Mouse (Mus musculus) embryo, embryonic 11 days (tissue): Measurements from ENCODE around the gene Kcnj12.

Source experiments
- DNase-seq: peaks from one replicate; pipeline ENCODE4 v3.0.0-alpha.2; 2015

Gene Kcnj12

DNA sequence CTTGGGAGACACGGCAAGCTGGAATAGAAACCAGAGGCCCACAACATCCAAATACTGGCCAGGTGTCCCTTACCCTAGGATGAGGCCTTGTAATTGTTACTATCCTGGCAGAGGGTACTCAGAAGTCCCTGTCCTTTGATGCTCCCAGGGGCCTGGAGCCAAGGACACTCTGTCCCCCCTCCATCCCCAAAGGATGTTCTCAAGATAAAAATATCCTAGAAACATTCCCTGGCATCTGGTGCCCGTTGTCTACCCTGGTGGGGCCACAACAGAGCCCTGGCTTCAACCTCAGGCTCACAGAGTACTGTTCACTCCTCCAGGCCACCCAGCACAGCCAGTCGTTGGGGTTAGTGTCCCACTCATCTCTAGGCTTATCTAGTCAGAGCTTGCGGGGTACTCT is 38.3 kb downstream of the Kcnj12 start:
- DNase-seq = no peak

DNA sequence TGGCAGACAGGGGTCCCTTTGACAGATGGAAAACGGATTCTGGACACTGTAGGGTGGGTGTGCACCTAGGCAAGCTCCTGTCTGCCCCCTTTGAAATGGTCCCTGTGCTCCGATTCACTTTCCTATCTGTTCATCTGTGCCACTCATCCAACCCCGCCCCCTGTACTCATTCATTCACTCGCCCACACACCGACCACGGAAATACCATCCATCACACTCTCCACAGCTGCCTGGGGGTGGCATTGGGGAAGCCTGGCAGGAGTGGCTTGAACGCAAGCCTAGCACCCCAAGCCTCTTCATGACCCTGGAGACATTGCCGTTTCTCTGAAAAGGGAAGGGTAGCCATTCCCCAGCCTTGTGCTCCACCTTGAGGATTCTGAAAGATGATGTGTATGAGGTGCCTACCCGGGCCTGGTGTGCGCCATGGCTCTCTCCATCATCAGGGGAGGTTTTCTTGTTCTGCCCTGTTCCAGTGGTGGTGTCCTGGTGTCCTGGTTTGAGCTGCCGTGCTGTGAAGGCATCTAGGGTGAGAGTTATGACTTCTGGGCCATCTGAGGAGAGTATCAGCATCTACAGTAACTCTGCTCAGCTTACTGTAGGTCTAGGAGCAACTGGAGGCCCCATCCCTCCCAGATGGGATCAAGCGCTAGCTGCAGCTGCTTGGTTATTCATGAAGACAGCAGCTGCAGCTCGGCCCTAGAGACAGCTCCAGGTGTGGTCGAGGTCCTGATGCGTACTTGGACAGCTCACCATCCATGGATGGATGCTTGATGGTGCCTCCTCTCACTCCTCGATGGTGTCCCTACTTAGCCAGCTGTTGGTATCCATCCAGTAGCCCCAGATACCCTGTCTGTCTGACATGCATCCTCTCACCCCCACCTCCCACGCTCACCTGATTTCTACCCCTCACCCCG is 40.4 kb downstream of the Kcnj12 start:
- no peak for DNase-seq

DNA sequence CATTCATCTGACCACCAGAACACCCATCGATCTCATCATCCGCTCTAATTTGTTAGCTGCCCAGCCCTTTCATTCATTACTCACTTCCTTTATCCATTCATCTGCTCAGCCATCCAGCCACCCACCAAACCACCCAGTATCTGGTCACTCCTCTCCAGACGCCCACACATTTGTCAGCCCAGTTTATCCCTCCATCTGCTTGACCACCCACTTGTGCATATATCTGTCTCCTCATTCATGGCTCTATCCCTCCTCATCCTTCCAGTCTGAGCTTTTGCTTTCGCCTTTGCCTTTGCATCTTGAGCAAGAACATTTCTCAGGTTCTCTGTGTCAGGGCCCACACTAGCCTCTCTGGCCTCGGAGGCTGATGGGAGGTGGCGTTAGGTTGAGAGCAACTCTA is 41.1 kb downstream of the Kcnj12 start:
- no peak for DNase-seq

DNA sequence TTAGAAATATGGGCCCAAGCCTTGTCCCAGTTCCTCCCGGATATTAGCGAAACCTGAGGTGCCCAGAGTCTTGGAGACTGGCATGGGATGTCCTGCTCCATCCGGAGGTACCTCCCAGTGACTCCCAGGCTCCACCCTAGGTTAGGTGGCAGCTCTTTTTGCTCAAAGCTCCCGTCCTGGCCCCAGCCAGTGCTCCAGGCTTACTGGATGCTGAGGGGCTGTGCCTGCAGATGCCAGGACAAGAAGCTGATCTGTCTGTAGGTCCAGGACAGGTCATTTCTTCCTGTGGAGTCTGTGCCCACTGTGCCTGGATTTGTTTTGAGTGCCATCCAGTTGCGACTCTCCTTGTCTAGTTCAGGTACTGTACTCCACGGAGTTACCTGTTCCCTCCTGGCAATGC is 43.3 kb downstream of the Kcnj12 start:
- no peak for DNase-seq

DNA sequence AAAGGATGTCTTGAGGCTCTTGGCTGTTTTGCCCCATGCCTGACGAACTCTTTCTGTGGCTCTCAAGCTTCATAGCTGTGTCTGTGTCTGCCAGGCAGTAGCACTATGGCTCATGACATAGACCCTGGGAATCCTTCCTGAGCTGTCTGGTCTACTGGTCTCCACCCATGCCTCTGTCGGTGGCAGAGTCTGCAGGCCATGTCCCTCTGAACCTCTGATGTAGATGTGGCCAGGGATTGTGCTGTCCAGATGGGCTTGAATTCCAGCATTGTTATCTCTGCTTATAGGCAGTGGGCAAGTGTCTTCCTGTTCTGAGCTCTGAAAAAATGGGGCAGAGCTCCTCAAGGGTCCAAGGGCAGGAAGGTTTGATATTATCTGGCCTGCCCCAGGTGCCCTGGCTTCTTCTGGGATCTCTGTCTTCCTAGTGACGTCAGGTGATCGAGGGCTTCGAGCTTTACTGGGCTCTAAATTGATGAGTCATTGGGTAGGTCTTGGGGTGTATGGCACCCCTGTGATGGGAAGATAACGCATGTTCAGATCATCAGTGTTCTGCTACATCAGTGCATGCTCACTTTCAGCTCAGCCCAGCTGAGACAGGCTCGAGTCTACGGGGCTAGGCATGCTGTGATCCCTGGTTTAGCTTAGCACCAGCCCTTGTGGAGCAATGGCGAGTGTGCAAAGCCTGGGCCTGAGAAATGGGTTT is 44.9 kb downstream of the Kcnj12 start:
- DNase-seq = no peak

DNA sequence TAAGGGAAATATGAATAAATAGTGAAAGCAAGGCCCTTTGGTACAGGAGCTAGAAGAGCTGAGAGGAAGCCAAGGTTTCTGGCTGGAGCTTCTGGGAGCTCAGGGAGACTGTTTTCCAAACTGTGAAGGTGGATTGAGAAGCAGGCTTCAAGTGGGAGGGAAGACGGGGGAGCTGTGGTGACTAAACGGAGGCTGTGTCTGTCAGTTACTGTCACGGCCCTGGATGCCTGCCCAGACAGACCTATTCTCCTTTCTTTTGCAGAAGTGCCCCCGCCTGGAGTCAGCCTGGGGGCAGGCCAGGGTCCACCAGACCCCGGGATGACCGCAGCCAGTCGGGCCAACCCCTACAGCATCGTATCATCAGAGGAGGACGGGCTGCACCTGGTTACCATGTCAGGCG is 46.5 kb downstream of the Kcnj12 start:
- no peak for DNase-seq

DNA sequence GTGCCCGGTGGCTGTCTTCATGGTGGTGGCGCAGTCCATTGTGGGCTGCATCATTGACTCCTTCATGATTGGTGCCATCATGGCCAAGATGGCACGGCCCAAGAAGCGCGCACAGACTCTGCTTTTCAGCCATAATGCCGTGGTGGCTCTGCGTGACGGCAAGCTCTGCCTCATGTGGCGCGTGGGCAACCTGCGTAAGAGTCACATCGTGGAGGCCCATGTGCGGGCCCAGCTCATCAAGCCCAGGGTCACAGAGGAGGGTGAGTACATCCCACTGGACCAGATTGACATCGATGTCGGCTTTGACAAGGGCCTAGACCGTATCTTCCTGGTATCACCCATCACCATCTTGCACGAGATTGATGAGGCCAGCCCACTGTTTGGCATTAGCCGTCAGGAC is 47.3 kb downstream of the Kcnj12 start:
- DNase-seq = no peak

DNA sequence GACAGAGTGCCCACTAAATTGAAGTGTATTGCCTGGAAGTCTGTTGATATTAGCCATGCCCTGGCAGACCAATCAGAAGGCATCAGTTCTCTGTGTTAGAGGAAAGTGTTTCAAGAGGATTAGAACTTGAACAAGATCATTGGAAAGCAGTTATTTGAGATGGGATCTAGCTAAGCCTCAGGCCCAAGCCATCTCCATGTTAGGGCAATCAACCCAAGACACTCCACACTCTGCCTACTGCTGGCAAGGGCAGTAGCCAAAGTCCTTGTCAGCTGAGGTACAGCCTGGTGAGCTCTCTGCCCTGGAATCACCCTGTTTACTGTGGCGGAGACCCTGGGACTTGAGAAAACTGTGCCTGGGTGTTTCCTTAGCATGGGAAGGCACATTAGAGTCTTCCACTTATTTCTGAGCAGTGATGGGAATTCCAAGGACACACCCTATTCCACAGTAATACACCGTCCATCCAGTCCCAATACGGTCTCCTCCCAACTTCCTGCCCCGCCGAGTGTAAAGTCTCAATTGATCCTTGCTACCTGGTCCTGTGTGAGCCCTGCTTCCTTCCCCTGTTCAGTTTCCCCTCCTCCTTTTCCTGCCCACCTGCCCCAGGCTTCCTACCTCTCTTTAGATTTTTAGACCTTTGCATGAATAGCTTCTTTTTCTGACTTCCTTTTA is 52.4 kb downstream of the Kcnj12 start:
- DNase-seq = no peak

DNA sequence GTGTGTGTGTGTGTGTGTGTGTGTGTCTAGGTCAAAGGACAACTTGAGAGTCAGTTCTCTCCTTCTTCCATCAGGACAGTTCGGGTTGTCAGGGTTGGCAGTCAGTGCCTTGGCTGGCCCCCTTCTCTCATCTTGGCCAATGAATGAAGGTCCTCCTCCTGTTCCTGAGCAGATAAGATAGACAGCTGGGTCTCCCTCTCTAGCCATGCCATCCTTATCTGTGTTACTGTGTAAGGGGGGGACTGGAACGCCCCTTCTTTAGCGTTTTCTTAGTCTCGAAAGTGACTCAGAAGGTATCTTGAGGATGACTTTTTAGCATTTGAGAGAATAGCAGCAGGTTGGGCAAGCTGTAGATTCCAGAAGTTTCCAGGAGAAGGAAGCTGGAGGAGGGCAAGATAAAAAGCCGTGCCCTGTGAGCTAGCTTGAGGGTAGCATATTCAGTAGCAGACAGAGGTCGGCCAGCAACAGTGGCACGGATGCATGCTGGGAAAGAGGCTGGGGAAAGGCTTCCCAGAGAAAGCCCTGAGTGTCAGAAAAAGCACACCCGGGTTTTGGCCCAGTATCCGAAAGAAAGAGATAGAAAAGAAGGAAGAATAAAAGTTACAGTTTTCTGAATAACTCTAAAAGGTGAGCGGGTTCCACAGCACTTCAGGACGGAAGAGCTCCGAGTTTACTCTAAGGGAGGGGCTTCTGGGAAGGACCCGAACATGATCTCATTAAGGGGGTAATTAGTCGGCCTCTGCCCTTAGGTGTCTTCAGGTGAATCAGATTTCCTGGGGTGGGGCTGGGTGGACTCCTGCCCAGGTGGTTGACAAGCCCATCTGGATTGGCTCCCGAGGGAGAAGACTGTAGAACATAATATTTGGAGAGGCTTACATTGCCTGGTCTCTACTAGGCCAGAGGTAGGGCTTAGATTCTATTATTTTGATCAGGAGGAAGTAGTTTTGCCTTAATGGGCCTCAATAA is 53.3 kb downstream of the Kcnj12 start:
- no peak for DNase-seq

DNA sequence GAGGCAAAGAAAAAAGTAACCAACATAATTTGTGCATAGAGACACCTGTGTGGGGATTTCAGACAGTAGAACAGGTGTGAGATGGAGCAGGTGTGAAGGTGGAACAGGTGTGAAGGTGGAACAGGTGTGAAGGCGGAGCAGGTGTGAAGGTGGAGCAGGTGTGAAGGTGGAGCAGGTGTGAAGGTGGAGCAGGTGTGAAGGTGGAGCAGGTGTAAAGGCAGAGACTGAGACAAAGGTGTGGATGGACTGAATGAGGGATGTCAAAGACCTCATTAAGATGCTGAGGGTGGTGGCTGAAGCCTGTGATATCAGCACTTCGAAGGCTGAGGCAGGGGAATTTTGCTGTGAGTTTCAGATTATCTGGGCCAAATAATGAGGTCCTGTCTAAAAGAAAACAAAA is 59.3 kb downstream of the Kcnj12 start:
- no peak for DNase-seq

DNA sequence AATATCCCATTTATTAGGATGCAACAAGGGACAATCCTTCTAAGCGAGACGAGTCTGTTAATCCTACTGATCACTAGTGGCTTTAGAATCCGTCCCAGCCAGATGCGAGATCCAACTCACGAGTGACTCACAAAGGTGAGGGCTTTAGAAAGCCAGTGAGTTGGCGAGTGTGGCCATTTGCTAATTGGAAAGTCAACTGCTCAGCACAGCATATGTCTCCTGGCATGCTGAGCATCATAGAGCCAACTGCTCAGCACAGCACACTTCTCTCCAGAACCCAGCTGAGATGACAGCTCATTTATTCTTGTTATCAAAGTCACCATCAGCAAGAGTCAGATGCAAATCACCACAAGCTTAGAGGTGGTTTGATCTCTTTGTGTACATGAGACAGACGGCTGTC is 67.8 kb downstream of the Kcnj12 start:
- DNase-seq = no peak

DNA sequence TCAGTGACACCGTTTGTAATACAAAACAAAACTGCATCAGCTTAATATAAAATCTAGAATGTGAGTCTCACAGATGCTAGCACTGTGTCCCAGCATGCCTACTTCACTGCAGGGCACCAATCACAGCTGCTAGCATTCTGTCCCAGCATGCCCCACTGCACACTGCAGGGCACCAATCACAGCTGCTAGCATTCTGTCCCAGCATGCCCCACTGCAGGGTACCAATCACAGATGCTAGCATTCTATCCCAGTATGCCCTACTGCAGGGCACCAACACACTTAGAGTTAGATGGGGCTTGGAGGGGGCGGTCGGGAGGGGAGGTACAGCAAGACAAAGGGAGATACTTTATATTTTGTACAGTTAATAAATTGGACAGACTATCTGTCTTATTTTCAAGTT is 68.8 kb downstream of the Kcnj12 start:
- no peak for DNase-seq

DNA sequence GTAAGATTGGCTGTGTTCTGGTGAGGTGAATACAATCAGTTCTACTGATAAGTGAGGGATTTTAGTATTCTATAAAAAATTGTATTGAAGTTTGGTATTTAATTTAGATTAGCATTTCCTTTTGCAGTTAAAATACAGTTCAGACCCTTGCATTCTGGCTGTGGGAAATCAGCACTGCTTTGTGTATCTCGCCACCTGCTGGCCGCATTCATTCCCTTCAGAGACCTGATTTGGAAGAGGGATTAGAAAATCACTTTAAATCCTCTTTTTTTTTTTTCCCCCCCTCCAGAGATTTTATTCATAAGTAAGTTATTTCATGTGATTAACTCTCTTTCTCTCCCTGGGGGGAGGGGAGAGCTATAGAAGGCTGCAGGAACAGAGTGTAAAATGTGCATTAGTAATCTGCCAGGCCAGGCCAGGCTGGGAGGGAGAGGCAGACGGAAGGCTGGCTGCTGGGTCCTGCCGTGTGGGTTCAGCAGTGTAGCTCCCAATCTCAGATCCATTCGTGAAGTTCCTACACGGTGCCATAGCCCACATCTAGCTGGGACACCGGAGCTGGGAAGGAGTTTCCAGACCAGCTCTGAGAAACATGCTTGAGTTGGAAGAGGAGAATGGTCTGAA is 69.4 kb downstream of the Kcnj12 start:
- DNase-seq = peak; percentile 84

DNA sequence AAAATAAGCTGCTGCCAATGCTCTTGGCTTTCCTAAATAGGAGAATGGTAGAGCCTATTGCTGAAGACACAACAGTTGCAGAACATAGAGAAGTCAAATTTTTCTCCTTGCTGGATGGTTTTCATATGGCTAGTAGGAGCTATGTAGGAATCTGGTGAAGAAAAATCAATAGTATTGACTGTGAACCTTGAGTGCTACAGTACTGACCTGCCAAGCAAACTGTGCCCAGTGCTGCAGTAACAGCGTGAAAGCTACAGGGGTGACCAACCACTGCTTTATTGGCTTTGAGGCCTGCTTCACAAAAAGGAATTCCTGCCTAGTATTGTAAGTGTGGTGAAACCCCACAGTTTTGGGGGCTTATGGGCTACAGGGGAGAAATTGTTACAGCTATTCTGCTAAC is 75.7 kb downstream of the Kcnj12 start:
- DNase-seq = no peak

DNA sequence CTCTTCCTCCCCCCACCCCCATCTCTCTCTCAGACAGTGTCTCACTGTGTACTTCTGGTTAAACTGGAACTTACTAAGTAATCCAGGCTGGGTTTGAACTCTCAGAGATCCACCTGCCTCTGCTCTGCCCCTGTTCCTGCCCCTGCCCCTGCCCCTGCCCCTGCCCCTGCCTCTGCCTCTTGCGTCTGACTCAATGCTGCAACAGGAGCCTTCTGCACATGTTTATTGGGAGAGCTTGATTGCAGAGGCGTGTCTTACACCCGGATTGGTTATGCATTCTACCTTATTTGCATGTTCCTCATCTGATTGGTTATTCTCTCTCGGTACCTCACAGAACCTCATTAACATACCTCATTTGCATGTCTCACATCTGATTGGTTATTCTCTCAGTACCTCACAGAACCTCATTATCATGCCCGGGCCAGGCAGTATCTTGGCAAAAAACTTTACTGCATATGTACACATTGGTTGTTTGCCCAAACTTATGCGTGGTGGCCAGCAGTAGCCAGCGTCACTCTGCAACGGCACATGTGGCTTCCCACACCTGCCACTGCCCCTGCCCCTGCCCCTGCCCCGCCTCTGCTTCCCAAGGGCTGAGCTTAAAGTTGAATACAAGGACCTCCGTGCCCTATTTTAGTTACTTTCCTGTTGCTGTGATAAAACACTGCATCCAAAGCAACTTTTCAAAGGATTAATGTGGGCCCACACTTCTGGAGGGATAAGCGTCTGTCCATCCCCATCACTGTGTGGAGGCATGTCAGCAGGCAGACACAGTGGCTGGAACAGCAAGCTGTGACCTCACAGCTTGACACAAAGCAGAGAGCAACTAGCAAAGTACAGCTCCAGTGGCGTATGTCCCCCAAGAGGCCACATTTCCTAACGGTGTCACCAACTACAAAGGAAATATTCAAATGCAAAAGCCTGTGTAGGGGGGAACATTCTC is 80.3 kb downstream of the Kcnj12 start:
- DNase-seq = no peak

DNA sequence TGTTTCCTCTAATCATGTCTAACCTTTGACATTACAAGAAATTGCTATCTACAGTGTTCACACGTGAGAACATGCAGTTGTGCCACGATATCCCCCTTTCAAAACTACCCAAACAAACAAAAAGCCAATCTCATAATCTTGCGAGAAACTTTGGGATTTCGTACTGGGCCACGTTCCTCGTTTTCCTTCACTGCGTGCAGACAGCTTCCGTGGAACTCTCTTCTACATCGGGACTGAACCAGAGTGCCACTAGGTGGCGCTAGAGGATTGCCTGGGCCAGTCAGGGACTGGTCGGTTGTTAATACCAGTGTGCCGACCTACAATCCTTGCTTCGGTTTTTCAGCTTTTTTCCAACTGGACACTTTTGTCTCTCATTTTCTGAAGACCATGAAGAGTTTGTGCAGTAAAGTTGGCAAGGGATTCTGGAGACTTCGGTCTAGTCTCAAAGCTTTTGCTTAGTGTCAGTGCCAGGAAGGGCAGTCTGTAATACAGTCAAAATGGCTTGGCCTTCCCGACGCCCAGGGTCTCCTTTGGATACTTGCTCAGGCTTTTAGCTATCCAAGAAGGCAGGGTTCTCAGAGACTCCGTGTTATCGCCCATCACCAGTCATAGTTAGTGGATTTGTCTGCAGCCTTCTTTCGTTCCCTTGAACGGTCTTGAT is 82.0 kb downstream of the Kcnj12 start:
- DNase-seq = peak; percentile 93

DNA sequence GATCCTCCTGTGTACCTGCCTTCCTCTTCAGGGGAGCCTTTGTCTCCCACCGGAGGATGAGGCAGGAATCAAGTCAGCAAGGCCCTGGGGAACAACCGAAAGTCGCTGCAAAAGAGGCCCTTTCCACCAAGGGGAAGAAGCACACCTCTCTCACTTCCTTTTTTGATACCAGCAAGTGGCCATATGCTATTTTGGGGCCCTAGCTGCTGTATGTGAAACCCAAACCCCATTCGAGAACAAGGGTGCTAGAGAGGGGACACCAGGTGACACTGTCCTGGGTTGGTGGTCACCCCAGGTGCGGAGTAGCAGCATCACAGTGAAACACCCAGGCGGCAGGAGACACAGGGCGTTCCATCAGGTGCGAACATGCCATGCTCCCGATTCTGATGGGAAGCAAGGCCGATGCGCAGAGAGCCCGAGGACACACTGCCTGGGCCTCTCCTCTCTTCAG is 86.6 kb downstream of the Kcnj12 start:
- DNase-seq = no peak

DNA sequence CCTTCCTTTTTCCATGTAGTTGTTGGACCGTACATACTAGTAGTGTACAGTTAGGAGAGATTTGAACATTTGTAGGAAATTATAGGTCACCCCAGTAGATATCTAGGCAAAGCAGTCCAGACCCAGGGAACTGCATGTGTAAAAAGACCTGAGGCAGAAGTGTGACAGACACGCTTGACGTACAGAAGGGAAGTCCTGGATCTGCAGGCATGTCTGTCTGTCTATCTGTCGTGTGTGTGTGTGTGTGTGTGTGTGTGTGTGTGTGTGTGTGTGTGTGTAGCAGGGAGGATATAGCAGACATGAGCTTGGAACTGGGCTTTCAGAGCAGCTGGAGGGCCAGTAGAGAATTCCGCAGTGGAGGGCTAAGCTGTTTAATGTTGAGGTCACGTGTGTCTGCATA is 87.3 kb downstream of the Kcnj12 start:
- DNase-seq = no peak

DNA sequence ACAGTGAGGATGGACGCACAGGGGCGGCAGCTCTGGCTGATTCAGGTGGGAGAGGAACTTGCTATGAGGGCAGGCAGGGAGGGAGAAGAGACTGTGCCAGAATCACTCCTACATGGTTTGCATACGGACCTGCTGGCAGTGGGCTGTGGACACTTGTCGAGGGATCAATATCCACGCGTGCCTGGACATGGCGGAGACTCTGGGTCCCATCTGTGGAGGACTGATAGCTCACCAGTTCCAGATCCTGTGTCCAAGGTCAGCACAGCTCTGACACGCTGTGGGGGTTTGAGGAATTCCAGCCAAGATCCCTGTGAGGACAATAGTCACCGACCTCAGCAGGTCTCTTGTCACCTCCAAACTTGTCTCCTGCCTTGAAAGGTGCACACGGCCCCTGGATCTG is 87.7 kb downstream of the Kcnj12 start:
- no peak for DNase-seq

DNA sequence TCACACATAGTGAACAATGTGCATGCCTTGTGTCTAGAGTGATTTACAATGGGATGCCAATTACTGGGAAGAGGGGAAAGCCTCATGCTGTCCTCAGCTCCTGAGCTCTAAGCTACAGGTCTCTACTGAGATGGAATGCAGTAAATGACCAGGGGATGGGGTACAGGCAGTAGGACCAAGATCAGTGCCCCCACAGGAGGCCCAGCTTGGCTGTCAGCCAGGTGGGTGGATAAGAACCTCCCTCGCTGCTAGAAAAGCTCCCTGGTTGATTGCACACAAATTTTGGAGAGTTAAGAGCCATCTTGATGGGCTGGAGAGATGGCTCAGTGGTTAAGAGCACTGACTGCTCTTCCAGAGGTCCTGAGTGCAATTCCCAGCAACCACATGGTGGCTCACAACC is 88.6 kb downstream of the Kcnj12 start:
- no peak for DNase-seq
